Mouse (Mus musculus) layer of hippocampus, postnatal 25 days (tissue): ENCODE data around the gene Dnm2. TPM values are rescaled to one million over a fixed set of nuclear protein-coding genes. Genes with fewer than 3 reads are reported as not detected.
"Not testable (repeated sequence)": the region's sequence is repeated elsewhere in the genome, so short reads cannot be mapped to it uniquely, and the experiment has no call there.

ENCODE experiments used
- DNase-seq, 2 experiments: peaks; one replicate each; pipeline ENCODE4 v3.0.0; 2022; ENCODE audit warnings: mixed read lengths in 2 of 2, low spot score in 1 of 2; ENCODE audit errors: extremely low spot score in 1 of 2
- microRNA-seq, 2 experiments: library from miRNA; unstranded; fragments of <30 nt; microRNA quantifications; one replicate each; pipeline ENCODE4 v1.2.0; 2021
- total RNA-seq, 2 experiments: library from RNA; stranded (reverse); gene quantifications; 2 replicates each; pipeline ENCODE4 v1.2.3; 2021

The Dnm2 gene
- total RNA-seq, 2 experiments from 2014 or later, result 55.2 to 77.1 TPM

GRCm38 (mm10) chr9:21539981-21540753 lies 115.5 kb downstream of the Dnm2 start:
- DNase-seq, result no peak

GRCm38 (mm10) chr9:21542001-21542400 lies 117.3 kb downstream of the Dnm2 start:
- not testable (repeated sequence) for DNase-seq

DNA sequence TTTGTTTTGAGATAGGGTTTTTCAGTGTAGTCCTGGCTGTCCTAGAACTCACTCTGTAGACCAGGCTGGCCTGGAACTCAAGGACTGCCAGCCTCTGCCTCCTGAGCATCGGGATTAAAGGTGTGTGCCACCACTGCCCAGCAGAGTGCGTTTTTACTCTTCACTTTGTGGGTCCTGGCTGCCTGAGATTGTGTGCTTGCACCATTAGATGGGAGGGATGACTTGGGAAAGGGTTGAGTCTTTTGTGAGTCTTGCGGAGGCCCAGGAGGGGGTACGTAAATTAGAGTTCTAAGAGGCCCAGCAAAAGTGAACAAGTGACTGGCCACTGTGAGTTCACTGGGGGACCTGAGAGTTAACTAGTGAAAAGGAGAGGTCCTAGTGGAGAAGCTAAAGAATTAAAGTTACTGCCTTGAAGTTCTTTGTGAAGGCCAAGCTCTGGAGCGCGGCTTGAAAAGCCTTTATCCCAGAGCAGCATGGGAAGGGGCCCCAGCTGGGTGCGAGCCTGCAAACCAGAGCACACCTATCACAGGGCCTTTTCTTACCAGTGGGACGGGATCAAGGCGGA lies 120.7 kb downstream of the Dnm2 start:
- no peak for DNase-seq

- peak; percentile 92 to 97 for DNase-seq
Observed at GRCm38 (mm10) chr9:21545916-21546788, 121.4 kb downstream of the Dnm2 start.

- peak in 1 of 2 experiments; percentile 50 for DNase-seq
Observed at GRCm38 (mm10) chr9:21546789-21547074, 122.0 kb downstream of the Dnm2 start, which contains the start of gene Carm1. Gene Carm1 (plus strand): TSS chr9:21546894.

GRCm38 (mm10) chr9:21547075-21547941 lies 122.6 kb downstream of the Dnm2 start:
- peak in 1 of 2 experiments; percentile 41 for DNase-seq

- DNase-seq, result no peak
Observed at GRCm38 (mm10) chr9:21551049-21551448, 126.3 kb downstream of the Dnm2 start.

GRCm38 (mm10) chr9:21553607-21554273 lies 129.0 kb downstream of the Dnm2 start:
- DNase-seq, result no peak

DNA sequence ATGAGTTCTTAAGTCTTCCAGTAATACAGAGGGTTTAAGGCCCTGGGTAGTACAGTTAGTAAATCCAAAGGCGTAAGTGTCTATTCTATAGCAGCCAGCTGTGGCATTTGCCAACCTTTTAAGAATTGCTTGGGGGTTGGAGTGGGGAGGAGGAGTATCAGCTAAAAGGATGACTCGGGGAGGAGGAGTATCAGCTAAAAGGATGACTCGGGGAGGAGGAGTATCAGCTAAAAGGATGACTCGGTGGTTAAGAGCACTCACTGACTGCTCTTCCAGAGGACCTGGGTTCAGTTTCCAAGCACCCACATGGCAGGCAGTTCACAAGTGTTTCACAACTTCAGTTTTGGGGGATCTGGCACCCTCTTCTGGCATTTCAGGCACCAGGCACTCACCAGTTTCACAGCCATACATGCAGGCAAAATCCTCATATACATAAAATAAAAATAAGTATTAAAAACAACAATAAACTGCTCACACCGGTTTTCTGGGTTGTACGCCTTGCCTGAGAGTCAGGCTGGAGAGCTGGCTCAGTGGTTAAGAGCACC lies 130.6 kb downstream of the Dnm2 start:
- no peak for DNase-seq

GRCm38 (mm10) chr9:21556996-21557395 lies 132.3 kb downstream of the Dnm2 start:
- DNase-seq, result no peak

Small RNA genes lying within 50 kb of the gene (microRNA-seq; reads per million reads assigned to microRNA genes)
- gene Mir199a-1, result 0 reads per million in 2 experiments

Other genes starting within 250 kb of the Dnm2 start
- gene Keap1, start 185.5 kb upstream of the Dnm2 start, total RNA-seq, result 10 to 100 TPM; 56.7 to 60.1 TPM
- gene S1pr5, start 176.5 kb upstream of the Dnm2 start, total RNA-seq, result 10 to 100 TPM; 13.1 to 14.5 TPM
- 10 to 100 TPM; 39.1 to 40.0 TPM for gene Atg4d, start 159.6 kb upstream of the Dnm2 start, total RNA-seq
- gene Kri1, start 136.9 kb upstream of the Dnm2 start, total RNA-seq, result 10 to 100 TPM; 36.4 to 48.4 TPM
- 10 to 100 TPM; 53.6 to 61.7 TPM for gene Cdkn2d, start 133.5 kb upstream of the Dnm2 start, total RNA-seq
- gene Ap1m2, start 112.6 kb upstream of the Dnm2 start, total RNA-seq, result under 1 TPM; 0.42 to 0.73 TPM
- gene Slc44a2, start 104.2 kb upstream of the Dnm2 start, total RNA-seq, result 10 to 100 TPM; 50.8 to 54.6 TPM
- gene Ilf3, start 57.0 kb upstream of the Dnm2 start, total RNA-seq, result 10 to 100 TPM; 85.6 to 92.6 TPM
- gene Qtrt1, start 13.1 kb upstream of the Dnm2 start, total RNA-seq, result 10 to 100 TPM; 21.4 to 31.6 TPM
- 10 to 100 TPM; 12.9 to 14.0 TPM for gene Tmed1, start 85.3 kb downstream of the Dnm2 start, total RNA-seq
- under 1 TPM; 0.47 to 0.61 TPM for gene AB124611, start 101.3 kb downstream of the Dnm2 start, total RNA-seq
- gene Carm1, start 122.0 kb downstream of the Dnm2 start, total RNA-seq, result 10 to 100 TPM; 70.0 to 78.1 TPM
- gene Timm29, start 167.8 kb downstream of the Dnm2 start, total RNA-seq, result 10 to 100 TPM; 50.3 to 57.5 TPM
- gene Yipf2, start 167.9 kb downstream of the Dnm2 start, total RNA-seq, result 10 to 100 TPM; 17.5 to 18.3 TPM
- gene Smarca4, start 191.3 kb downstream of the Dnm2 start, total RNA-seq, result 100 to 1,000 TPM; 115 to 122 TPM